Mouse (Mus musculus): ENCODE data around the gene Megf11. TPM values are rescaled to one million over a fixed set of nuclear protein-coding genes. Genes with fewer than 3 reads are reported as not detected.

Gene Megf11
- total and polyA plus RNA-seq, 3 experiments, result 0.33 to 0.38 TPM; not detected in 1

- H3K4me3 ChIP-seq (ENCODE audit: low read depth, low read length), result no peak overlapping the region
- DNase-seq (ENCODE audit: low spot score) (no peak), ATAC-seq (ENCODE audit: extremely low read depth, insufficient number of reproducible peaks, low FRiP score, poor library complexity, severe bottlenecking) (no peak)
- TF ChIP-seq TAL1 (conservative IDR thresholded peaks at IDR 0.05; ENCODE audit: low read depth, low read length), result no peak
- TF ChIP-seq GATA1 (IDR thresholded peaks at IDR 0.05; ENCODE audit: borderline replicate concordance, low read length), result no peak
- TF ChIP-seq GATA2 (IDR thresholded peaks at IDR 0.05; ENCODE audit: borderline replicate concordance, low read depth, low read length), result no peak
- no peak for TF ChIP-seq CTCF (IDR thresholded peaks at IDR 0.05; ENCODE audit: low read depth, low read length)
- no peak for TF ChIP-seq POLR2AphosphoS5 (IDR thresholded peaks at IDR 0.05; ENCODE audit: insufficient replicate concordance, low read depth, low read length)
- no peaks in the 10 kb centered on the region for H3K9me3 ChIP-seq (replicated peaks)
- H3K4me1 ChIP-seq (ENCODE audit: insufficient read depth, low read depth, low read length), result peaks cover 8% of the 10 kb centered on the region
- peaks cover 35% of the 10 kb centered on the region for H3K27me3 ChIP-seq (ENCODE audit: insufficient read depth, low read length)
- no peaks in the 10 kb centered on the region for H3K36me3 ChIP-seq (replicated peaks)
These were observed 250.7 kb downstream of the Megf11 start for GRCm38 (mm10) chr9:64636111-64636510.

DNA sequence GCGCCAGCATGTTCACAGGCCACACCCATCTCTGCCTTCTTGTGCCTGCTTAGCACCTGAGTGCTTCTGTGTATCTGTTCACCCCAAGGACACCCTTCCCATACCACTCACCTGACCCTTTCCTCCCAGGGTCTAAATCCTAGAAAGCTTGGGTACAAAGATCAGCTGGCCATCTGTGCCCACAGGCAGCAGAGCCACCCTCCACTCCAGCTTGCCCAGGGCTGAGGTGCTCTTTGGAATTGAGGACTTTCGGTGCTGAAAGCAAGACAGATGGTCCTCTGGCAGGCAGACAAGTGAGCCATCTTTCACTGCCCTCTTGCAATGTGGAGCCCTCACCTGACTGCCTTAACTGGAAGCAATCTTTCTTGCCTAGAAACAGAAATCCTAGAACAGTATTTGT is 251.5 kb downstream of the Megf11 start:
- Histone ChIP-seq H3K36me3 (replicated peaks) (no peaks in the 10 kb centered on the region), H3K4me3 (ENCODE audit: low read depth, low read length) (no peak overlapping the region), H3K4me1 (ENCODE audit: insufficient read depth, low read depth, low read length) (peaks cover 8% of the 10 kb centered on the region), H3K27me3 (ENCODE audit: insufficient read depth, low read length) (peaks cover 37% of the 10 kb centered on the region), H3K9me3 (replicated peaks) (no peaks in the 10 kb centered on the region)
- DNase-seq (ENCODE audit: low spot score) (no peak), ATAC-seq (ENCODE audit: extremely low read depth, insufficient number of reproducible peaks, low FRiP score, poor library complexity, severe bottlenecking) (no peak)
- TF ChIP-seq TAL1 (conservative IDR thresholded peaks at IDR 0.05; ENCODE audit: low read depth, low read length) (no peak), CTCF (IDR thresholded peaks at IDR 0.05; ENCODE audit: low read depth, low read length) (no peak)

GRCm38 (mm10) chr9:64638250-64638649 is 252.8 kb downstream of the Megf11 start:
- DNase-seq (ENCODE audit: low spot score) (no peak), ATAC-seq (ENCODE audit: extremely low read depth, insufficient number of reproducible peaks, low FRiP score, poor library complexity, severe bottlenecking) (no peak)
- no peak for TF ChIP-seq CTCF (IDR thresholded peaks at IDR 0.05; ENCODE audit: low read depth, low read length)
- TF ChIP-seq GATA1 (IDR thresholded peaks at IDR 0.05; ENCODE audit: borderline replicate concordance, low read length), result no peak
- TF ChIP-seq TAL1 (conservative IDR thresholded peaks at IDR 0.05; ENCODE audit: low read depth, low read length), result no peak
- no peak for TF ChIP-seq GATA2 (IDR thresholded peaks at IDR 0.05; ENCODE audit: borderline replicate concordance, low read depth, low read length)
- no peak for TF ChIP-seq POLR2AphosphoS5 (IDR thresholded peaks at IDR 0.05; ENCODE audit: insufficient replicate concordance, low read depth, low read length)
- Histone ChIP-seq H3K4me1 (ENCODE audit: insufficient read depth, low read depth, low read length) (peaks cover 8% of the 10 kb centered on the region), H3K27me3 (ENCODE audit: insufficient read depth, low read length) (peaks cover 37% of the 10 kb centered on the region), H3K36me3 (replicated peaks) (no peaks in the 10 kb centered on the region), H3K9me3 (replicated peaks) (no peaks in the 10 kb centered on the region), H3K4me3 (ENCODE audit: low read depth, low read length) (no peak overlapping the region)

GRCm38 (mm10) chr9:64639664-64640063 is 254.2 kb downstream of the Megf11 start:
- Histone ChIP-seq H3K4me1 (ENCODE audit: insufficient read depth, low read depth, low read length) (peaks cover 8% of the 10 kb centered on the region), H3K4me3 (ENCODE audit: low read depth, low read length) (no peak overlapping the region), H3K36me3 (replicated peaks) (no peaks in the 10 kb centered on the region), H3K27me3 (ENCODE audit: insufficient read depth, low read length) (peaks cover 34% of the 10 kb centered on the region), H3K9me3 (replicated peaks) (no peaks in the 10 kb centered on the region)
- no peak; the same call in 1 of the 2 replicates for ATAC-seq (ENCODE audit: extremely low read depth, insufficient number of reproducible peaks, low FRiP score, poor library complexity, severe bottlenecking)
- TF ChIP-seq TAL1 (conservative IDR thresholded peaks at IDR 0.05; ENCODE audit: low read depth, low read length) (no peak), CTCF (IDR thresholded peaks at IDR 0.05; ENCODE audit: low read depth, low read length) (0 out of 2 replicates have a peak, but pooled peaks have one; percentile 8), POLR2AphosphoS5 (IDR thresholded peaks at IDR 0.05; ENCODE audit: insufficient replicate concordance, low read depth, low read length) (no peak)
- DNase-seq (ENCODE audit: low spot score), result peak; percentile 29

- Histone ChIP-seq H3K4me1 (ENCODE audit: insufficient read depth, low read depth, low read length) (no peaks in the 10 kb centered on the region), H3K36me3 (replicated peaks) (no peaks in the 10 kb centered on the region), H3K4me3 (ENCODE audit: low read depth, low read length) (no peak overlapping the region), H3K9me3 (replicated peaks) (no peaks in the 10 kb centered on the region), H3K27me3 (ENCODE audit: insufficient read depth, low read length) (peaks cover 24% of the 10 kb centered on the region)
- TF ChIP-seq GATA1 (IDR thresholded peaks at IDR 0.05; ENCODE audit: borderline replicate concordance, low read length), result no peak
- no peak for TF ChIP-seq POLR2AphosphoS5 (IDR thresholded peaks at IDR 0.05; ENCODE audit: insufficient replicate concordance, low read depth, low read length)
- no peak for TF ChIP-seq GATA2 (IDR thresholded peaks at IDR 0.05; ENCODE audit: borderline replicate concordance, low read depth, low read length)
- TF ChIP-seq TAL1 (conservative IDR thresholded peaks at IDR 0.05; ENCODE audit: low read depth, low read length), result no peak
- TF ChIP-seq CTCF (IDR thresholded peaks at IDR 0.05; ENCODE audit: low read depth, low read length), result no peak
- DNase-seq (ENCODE audit: low spot score) (no peak), ATAC-seq (ENCODE audit: extremely low read depth, insufficient number of reproducible peaks, low FRiP score, poor library complexity, severe bottlenecking) (no peak)
These were observed 258.7 kb downstream of the Megf11 start for GRCm38 (mm10) chr9:64644129-64644528.

DNA sequence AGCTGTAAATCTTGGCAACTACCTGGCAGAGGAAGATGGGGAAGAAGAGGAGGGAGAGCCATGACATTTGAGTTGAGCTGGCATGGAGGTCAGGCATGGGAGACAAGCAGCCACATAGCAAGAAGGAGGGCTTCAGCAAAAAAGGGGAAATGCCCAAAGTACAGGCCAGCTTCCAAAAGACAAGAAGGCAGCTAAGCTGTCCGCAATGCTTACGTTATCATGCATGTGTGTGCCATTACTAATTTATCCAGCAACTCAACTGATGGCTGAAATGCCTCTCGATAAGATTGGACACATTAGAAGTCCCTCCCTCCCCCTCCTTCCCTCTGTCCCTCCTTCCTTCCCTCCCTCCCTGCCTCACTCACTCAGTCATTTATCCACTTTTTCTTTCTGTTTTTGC is 260.0 kb downstream of the Megf11 start:
- H3K4me1 ChIP-seq (ENCODE audit: insufficient read depth, low read depth, low read length), result no peaks in the 10 kb centered on the region
- H3K9me3 ChIP-seq (replicated peaks), result no peaks in the 10 kb centered on the region
- no peaks in the 10 kb centered on the region for H3K36me3 ChIP-seq (replicated peaks)
- H3K4me3 ChIP-seq (ENCODE audit: low read depth, low read length), result no peak overlapping the region
- no peak for ATAC-seq (ENCODE audit: extremely low read depth, insufficient number of reproducible peaks, low FRiP score, poor library complexity, severe bottlenecking)
- no peak for DNase-seq (ENCODE audit: low spot score)
- peaks cover 28% of the 10 kb centered on the region for H3K27me3 ChIP-seq (ENCODE audit: insufficient read depth, low read length)
- TF ChIP-seq GATA2 (IDR thresholded peaks at IDR 0.05; ENCODE audit: borderline replicate concordance, low read depth, low read length), result no peak
- no peak for TF ChIP-seq POLR2AphosphoS5 (IDR thresholded peaks at IDR 0.05; ENCODE audit: insufficient replicate concordance, low read depth, low read length)
- no peak for TF ChIP-seq CTCF (IDR thresholded peaks at IDR 0.05; ENCODE audit: low read depth, low read length)
- TF ChIP-seq TAL1 (conservative IDR thresholded peaks at IDR 0.05; ENCODE audit: low read depth, low read length), result no peak
- no peak for TF ChIP-seq GATA1 (IDR thresholded peaks at IDR 0.05; ENCODE audit: borderline replicate concordance, low read length)

GRCm38 (mm10) chr9:64649393-64649792 is 264.0 kb downstream of the Megf11 start:
- ATAC-seq (ENCODE audit: extremely low read depth, insufficient number of reproducible peaks, low FRiP score, poor library complexity, severe bottlenecking) (no peak), DNase-seq (ENCODE audit: low spot score) (no peak)
- Histone ChIP-seq H3K4me1 (ENCODE audit: insufficient read depth, low read depth, low read length) (no peaks in the 10 kb centered on the region), H3K4me3 (ENCODE audit: low read depth, low read length) (no peak overlapping the region), H3K36me3 (replicated peaks) (no peaks in the 10 kb centered on the region), H3K9me3 (replicated peaks) (no peaks in the 10 kb centered on the region), H3K27me3 (ENCODE audit: insufficient read depth, low read length) (peaks cover 38% of the 10 kb centered on the region)
- TF ChIP-seq GATA2 (IDR thresholded peaks at IDR 0.05; ENCODE audit: borderline replicate concordance, low read depth, low read length), result no peak
- no peak for TF ChIP-seq TAL1 (conservative IDR thresholded peaks at IDR 0.05; ENCODE audit: low read depth, low read length)
- TF ChIP-seq POLR2AphosphoS5 (IDR thresholded peaks at IDR 0.05; ENCODE audit: insufficient replicate concordance, low read depth, low read length), result no peak
- no peak for TF ChIP-seq CTCF (IDR thresholded peaks at IDR 0.05; ENCODE audit: low read depth, low read length)
- no peak for TF ChIP-seq GATA1 (IDR thresholded peaks at IDR 0.05; ENCODE audit: borderline replicate concordance, low read length)

Measured in G1E (cell line).